Mouse (Mus musculus) intestine, embryonic 15.5 days (tissue): ENCODE results near the gene Celf1. TPM values are rescaled to one million over a fixed set of nuclear protein-coding genes. Genes with fewer than 3 reads are reported as not detected.

Source experiments
- ATAC-seq: fragments of 200-750 bp; cut with Nextera tagmentation; 2 replicates; pipeline ENCODE4 v1.8.0; 2017; ENCODE audit warnings: moderate TSS enrichment, moderate library complexity
- H3K27ac ChIP-seq: fragments of 300-500 bp; sonication (generic); 2 replicates; pipeline ENCODE4 v1.5.1; 2015; ENCODE audit warnings: mild to moderate bottlenecking, inconsistent platforms
- H3K27me3 ChIP-seq: fragments of 300-500 bp; sonication (generic); replicated peaks from 2 replicates; pipeline ENCODE4 v1.6.1; 2015; ENCODE audit warnings: inconsistent platforms
- H3K36me3 ChIP-seq: fragments of 300-500 bp; sonication (generic); 2 replicates; pipeline ENCODE4 v1.6.1; 2015; ENCODE audit warnings: inconsistent platforms
- H3K4me1 ChIP-seq: fragments of 300-500 bp; sonication (generic); replicated peaks from 2 replicates; pipeline ENCODE4 v1.6.1; 2015; ENCODE audit warnings: inconsistent platforms
- H3K4me2 ChIP-seq: fragments of 300-500 bp; sonication (generic); replicated peaks from 2 replicates; pipeline ENCODE4 v1.6.1; 2015; ENCODE audit warnings: mild to moderate bottlenecking, inconsistent platforms
- H3K4me3 ChIP-seq: fragments of 300-500 bp; sonication (generic); replicated peaks from 2 replicates; pipeline ENCODE4 v1.5.1; 2015; ENCODE audit warnings: inconsistent platforms
- H3K9ac ChIP-seq: fragments of 300-500 bp; sonication (generic); 2 replicates; pipeline ENCODE4 v1.6.1; 2015; ENCODE audit warnings: inconsistent platforms
- H3K9me3 ChIP-seq: fragments of 300-500 bp; sonication (generic); 2 replicates; pipeline ENCODE4 v1.6.1; 2016; ENCODE audit warnings: inconsistent platforms
- WGBS: fragments of 180-500 bp; shearing (Covaris S2); methylation state at CpG from one replicate; pipeline ENCODE4 v1.1.7; 2015; 5-methylcytosine and 5-hydroxymethylcytosine counted together
- polyA plus RNA-seq: library from polyadenylated mRNA; unstranded; fragments of >200 nt; fragmentation: Nextera tagmentation; extraction: Ambion mirVana; gene quantifications from 2 replicates; pipeline ENCODE4 v1.2.1, GENCODE M21; 2015

The Celf1 gene
- polyA plus RNA-seq, 1 experiment from 2014 or later = 81.3 TPM

- peak; percentile 64 for ATAC-seq
- no peaks in the 10 kb centered on the region for H3K36me3 ChIP-seq
- H3K4me2 ChIP-seq = no peak overlapping the region
- no peak overlapping the region for H3K4me3 ChIP-seq
- H3K27ac ChIP-seq = no peak overlapping the region
- no peaks in the 10 kb centered on the region for H3K9me3 ChIP-seq
- no peak overlapping the region for H3K9ac ChIP-seq
- no peaks in the 10 kb centered on the region for H3K27me3 ChIP-seq
- 0 out of 2 replicates have a peak, but pooled peaks cover 4% of the 10 kb centered on the region for H3K4me1 ChIP-seq
Measured at GRCm38 (mm10) chr2:90950582-90951194, 10.5 kb downstream of the Celf1 start.

GRCm38 (mm10) chr2:90953461-90953860, 13.3 kb downstream of the Celf1 start:
- H3K4me3 ChIP-seq = no peak overlapping the region
- 0 out of 2 replicates have a peak, but pooled peaks cover 4% of the 10 kb centered on the region for H3K4me1 ChIP-seq
- WGBS = 76% methylated on average over 3 of the region's 3 CpGs
- H3K9me3 ChIP-seq = no peaks in the 10 kb centered on the region
- H3K27me3 ChIP-seq = no peaks in the 10 kb centered on the region
- H3K27ac ChIP-seq = no peak overlapping the region
- H3K36me3 ChIP-seq = no peaks in the 10 kb centered on the region
- no peak overlapping the region for H3K4me2 ChIP-seq
- no peak for ATAC-seq
- no peak overlapping the region for H3K9ac ChIP-seq

- Histone ChIP-seq H3K27me3 (no peaks in the 10 kb centered on the region), H3K4me1 (no peaks in the 10 kb centered on the region), H3K36me3 (no peaks in the 10 kb centered on the region), H3K4me3 (no peak overlapping the region), H3K27ac (no peak overlapping the region), H3K9me3 (no peaks in the 10 kb centered on the region), H3K4me2 (no peak overlapping the region), H3K9ac (no peak overlapping the region)
- 66% methylated on average over 1 of the region's 1 CpGs for WGBS
- no peak for ATAC-seq
Measured at GRCm38 (mm10) chr2:90956053-90956452, 15.9 kb downstream of the Celf1 start.

GRCm38 (mm10) chr2:90958856-90959255, 18.7 kb downstream of the Celf1 start:
- no peaks in the 10 kb centered on the region for H3K4me1 ChIP-seq
- H3K9ac ChIP-seq = no peak overlapping the region
- no peak overlapping the region for H3K4me3 ChIP-seq
- H3K4me2 ChIP-seq = no peak overlapping the region
- 87% methylated on average over 3 of the region's 3 CpGs for WGBS
- ATAC-seq = no peak
- no peak overlapping the region for H3K27ac ChIP-seq
- H3K27me3 ChIP-seq = no peaks in the 10 kb centered on the region
- H3K36me3 ChIP-seq = no peaks in the 10 kb centered on the region
- H3K9me3 ChIP-seq = no peaks in the 10 kb centered on the region

- Histone ChIP-seq H3K27me3 (no peaks in the 10 kb centered on the region), H3K9ac (no peak overlapping the region), H3K4me3 (no peak overlapping the region), H3K36me3 (no peaks in the 10 kb centered on the region), H3K27ac (no peak overlapping the region), H3K4me1 (peaks cover 4% of the 10 kb centered on the region; the same call in 1 of the 2 replicates), H3K9me3 (no peaks in the 10 kb centered on the region), H3K4me2 (no peak overlapping the region)
- 94% methylated on average over 2 of the region's 2 CpGs for WGBS
- ATAC-seq = no peak
Measured at GRCm38 (mm10) chr2:90960012-90960411, 19.8 kb downstream of the Celf1 start.

- Histone ChIP-seq H3K4me3 (no peak overlapping the region), H3K4me2 (no peak overlapping the region), H3K27ac (no peak overlapping the region), H3K9me3 (no peaks in the 10 kb centered on the region), H3K9ac (no peak overlapping the region), H3K27me3 (no peaks in the 10 kb centered on the region), H3K36me3 (no peaks in the 10 kb centered on the region), H3K4me1 (peaks cover 5% of the 10 kb centered on the region; the same call in 1 of the 2 replicates)
- 84% methylated on average over 1 of the region's 1 CpGs for WGBS
- ATAC-seq = no peak
Measured at GRCm38 (mm10) chr2:90963304-90963703, 23.1 kb downstream of the Celf1 start.

- peak; percentile 78 for ATAC-seq
- WGBS = 64% methylated on average over 7 of the region's 7 CpGs
- no peak overlapping the region for H3K4me2 ChIP-seq
Measured at GRCm38 (mm10) chr2:90964811-90965465, 24.8 kb downstream of the Celf1 start.

GRCm38 (mm10) chr2:90965466-90966080, 25.4 kb downstream of the Celf1 start:
- 55% methylated on average over 2 of the region's 2 CpGs for WGBS
- no peaks in the 10 kb centered on the region for H3K9me3 ChIP-seq
- H3K4me3 ChIP-seq = no peak overlapping the region
- H3K27ac ChIP-seq = peak overlapping the region; percentile 45; the same call in 1 of the 2 replicates
- no peak for ATAC-seq
- H3K4me2 ChIP-seq = no peak overlapping the region
- H3K27me3 ChIP-seq = no peaks in the 10 kb centered on the region
- peaks cover 5% of the 10 kb centered on the region; the same call in 1 of the 2 replicates for H3K4me1 ChIP-seq
- H3K36me3 ChIP-seq = no peaks in the 10 kb centered on the region
- H3K9ac ChIP-seq = no peak overlapping the region

More at GRCm38 (mm10) chr2:90964811-90965465, 24.8 kb downstream of the Celf1 start:
- Histone ChIP-seq H3K4me1 (peaks cover 5% of the 10 kb centered on the region; the same call in 1 of the 2 replicates), H3K27ac (peak overlapping the region; percentile 45), H3K27me3 (no peaks in the 10 kb centered on the region), H3K36me3 (no peaks in the 10 kb centered on the region), H3K9ac (no peak overlapping the region), H3K4me3 (no peak overlapping the region), H3K9me3 (no peaks in the 10 kb centered on the region)

GRCm38 (mm10) chr2:90970606-90971005, 30.4 kb downstream of the Celf1 start:
- H3K4me3 ChIP-seq = no peak overlapping the region
- H3K9ac ChIP-seq = no peak overlapping the region
- no peaks in the 10 kb centered on the region for H3K4me1 ChIP-seq

GRCm38 (mm10) chr2:90974101-90974500, 33.9 kb downstream of the Celf1 start:
- no peaks in the 10 kb centered on the region for H3K27me3 ChIP-seq
- no peaks in the 10 kb centered on the region for H3K9me3 ChIP-seq
- H3K36me3 ChIP-seq = no peaks in the 10 kb centered on the region
- H3K4me3 ChIP-seq = no peak overlapping the region
- H3K9ac ChIP-seq = no peak overlapping the region
- no peak overlapping the region for H3K27ac ChIP-seq
- no peak overlapping the region for H3K4me2 ChIP-seq
- H3K4me1 ChIP-seq = no peaks in the 10 kb centered on the region
- no peak for ATAC-seq

More at GRCm38 (mm10) chr2:90970606-90971005, 30.4 kb downstream of the Celf1 start:
- Histone ChIP-seq H3K4me2 (no peak overlapping the region), H3K9me3 (no peaks in the 10 kb centered on the region), H3K27me3 (no peaks in the 10 kb centered on the region), H3K27ac (no peak overlapping the region), H3K36me3 (no peaks in the 10 kb centered on the region)
- no peak for ATAC-seq

GRCm38 (mm10) chr2:90975181-90975835, 35.1 kb downstream of the Celf1 start:
- 88% methylated on average over 7 of the region's 7 CpGs for WGBS
- Histone ChIP-seq H3K27me3 (no peaks in the 10 kb centered on the region), H3K9ac (no peak overlapping the region), H3K4me1 (no peaks in the 10 kb centered on the region), H3K4me3 (no peak overlapping the region), H3K9me3 (no peaks in the 10 kb centered on the region), H3K36me3 (no peaks in the 10 kb centered on the region), H3K4me2 (no peak overlapping the region), H3K27ac (no peak overlapping the region)
- no peak for ATAC-seq

GRCm38 (mm10) chr2:90976590-90976989, 36.4 kb downstream of the Celf1 start:
- H3K9ac ChIP-seq = no peak overlapping the region
- H3K4me1 ChIP-seq = no peaks in the 10 kb centered on the region
- H3K27ac ChIP-seq = no peak overlapping the region
- ATAC-seq = no peak
- H3K4me3 ChIP-seq = no peak overlapping the region
- H3K9me3 ChIP-seq = no peaks in the 10 kb centered on the region
- no peak overlapping the region for H3K4me2 ChIP-seq
- 98% methylated on average over 2 of the region's 2 CpGs for WGBS
- no peaks in the 10 kb centered on the region for H3K27me3 ChIP-seq
- no peaks in the 10 kb centered on the region for H3K36me3 ChIP-seq
